Mouse (Mus musculus) subcutaneous adipose tissue, adult 2 months (tissue): ENCODE data around the gene Papolg. TPM values are rescaled to one million over a fixed set of nuclear protein-coding genes. Genes with fewer than 3 reads are reported as not detected.

Experiments used
- polyA plus RNA-seq: library from polyadenylated mRNA; depleted of rRNA; stranded (reverse); fragments of >200 nt; gene quantifications from 2 replicates; pipeline ENCODE4 v1.2.3, GENCODE M21; 2012; ENCODE audit warnings: low replicate concordance; rRNA removed

The Papolg gene
- 2.5 and 4.4 TPM in 2 replicates for polyA plus RNA-seq

DNA sequence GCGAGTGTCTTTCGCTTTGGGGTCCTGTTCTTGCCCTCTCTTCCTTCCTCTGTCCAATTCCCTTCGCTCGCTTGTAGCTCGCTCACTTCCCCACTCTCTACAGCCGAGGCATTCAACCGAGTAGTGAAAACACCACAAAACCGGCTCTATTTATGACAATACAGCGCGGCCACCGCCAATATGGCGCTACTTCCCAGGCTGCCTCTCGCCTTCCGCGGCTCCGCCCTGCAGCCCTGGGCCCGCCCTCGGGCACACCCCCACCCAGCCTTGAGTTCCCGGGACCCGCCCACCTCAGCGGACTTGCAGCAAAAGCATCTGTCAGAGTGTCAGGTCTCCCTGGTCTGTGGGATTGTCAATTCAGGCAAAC, at the start of gene Papolg:
Papolg (minus strand) TSS at position 194 of the 367 bp plus-strand sequence.

Other genes with a start within 250 kb of the Papolg start
- gene Pus10, start 229.6 kb downstream of the Papolg start, polyA plus RNA-seq = 5.5 and 6.1 TPM in 2 replicates
- gene Pex13, start 229.3 kb downstream of the Papolg start, polyA plus RNA-seq = 18.5 and 24.7 TPM in 2 replicates
- gene Rel, start 124.3 kb downstream of the Papolg start, polyA plus RNA-seq = 1.8 and 2.7 TPM in 2 replicates
- gene A830031A19Rik, start 179.8 kb upstream of the Papolg start, polyA plus RNA-seq = not detected in 2 replicates
- gene Bcl11a, start 182.8 kb upstream of the Papolg start, polyA plus RNA-seq = 0.14 and 0.80 TPM in 2 replicates